Mouse (Mus musculus) stomach, embryonic 14.5 days (tissue): Measurements from ENCODE around the gene Naa38. TPM values are rescaled to one million over a fixed set of nuclear protein-coding genes. Genes with fewer than 3 reads are reported as not detected.

Experiments
- ATAC-seq: fragments of 200-750 bp; cut with Nextera tagmentation; 2 replicates; pipeline ENCODE4 v1.8.0; 2017; ENCODE audit warnings: low read depth, moderate TSS enrichment; ENCODE audit not compliant: insufficient number of reproducible peaks, insufficient read depth, low FRiP score
- H3K27ac ChIP-seq: fragments of 300-500 bp; sonication (generic); 2 replicates; pipeline ENCODE4 v1.5.1; 2014; ENCODE audit warnings: mild to moderate bottlenecking, low read length, moderate library complexity, mixed read lengths
- H3K27me3 ChIP-seq: fragments of 300-500 bp; sonication (generic); 2 replicates; pipeline ENCODE4 v1.6.1; 2014; ENCODE audit warnings: low read length, control low read depth, mixed read lengths; ENCODE audit not compliant: control insufficient read depth, insufficient read depth
- H3K36me3 ChIP-seq: fragments of 300-500 bp; sonication (generic); 2 replicates; pipeline ENCODE4 v1.6.1; 2014; ENCODE audit warnings: mild to moderate bottlenecking, control low read depth, low read length, moderate library complexity, mixed read lengths; ENCODE audit not compliant: control insufficient read depth, insufficient read depth
- H3K4me1 ChIP-seq: fragments of 300-500 bp; sonication (generic); 2 replicates; pipeline ENCODE4 v1.6.1; 2014; ENCODE audit warnings: low read length, control low read depth, mixed read lengths; ENCODE audit not compliant: control insufficient read depth, insufficient read depth
- H3K4me2 ChIP-seq: fragments of 300-500 bp; sonication (generic); replicated peaks from 2 replicates; pipeline ENCODE4 v1.6.1; 2014; ENCODE audit warnings: low read depth, low read length, control low read depth
- H3K4me3 ChIP-seq: fragments of 300-500 bp; sonication (generic); 2 replicates; pipeline ENCODE4 v1.5.1; 2014; ENCODE audit warnings: low read depth, low read length, control low read depth
- H3K9ac ChIP-seq: fragments of 300-500 bp; sonication (generic); replicated peaks from 2 replicates; pipeline ENCODE4 v1.6.1; 2014; ENCODE audit warnings: low read depth, mild to moderate bottlenecking, control low read depth, low read length, moderate library complexity, mixed read lengths
- H3K9me3 ChIP-seq: fragments of 300-500 bp; sonication (generic); 2 replicates; pipeline ENCODE4 v1.6.1; 2016; ENCODE audit warnings: low read depth, low read length, control low read depth; ENCODE audit not compliant: control insufficient read depth
- WGBS: fragments of 180-500 bp; shearing (Covaris S2); extraction: QIAGEN DNeasy Blood & Tissue Kit; methylation state at CpG from one replicate; pipeline ENCODE4 v1.1.7; 2014; 5-methylcytosine and 5-hydroxymethylcytosine counted together
- polyA plus RNA-seq: library from polyadenylated mRNA; unstranded; fragments of >200 nt; fragmentation: Nextera tagmentation; extraction: Ambion mirVana; gene quantifications from 2 replicates; pipeline ENCODE4 v1.2.1, GENCODE M21; 2014

Gene Naa38
- polyA plus RNA-seq, 1 experiment from 2014 or later = 177 TPM

DNA sequence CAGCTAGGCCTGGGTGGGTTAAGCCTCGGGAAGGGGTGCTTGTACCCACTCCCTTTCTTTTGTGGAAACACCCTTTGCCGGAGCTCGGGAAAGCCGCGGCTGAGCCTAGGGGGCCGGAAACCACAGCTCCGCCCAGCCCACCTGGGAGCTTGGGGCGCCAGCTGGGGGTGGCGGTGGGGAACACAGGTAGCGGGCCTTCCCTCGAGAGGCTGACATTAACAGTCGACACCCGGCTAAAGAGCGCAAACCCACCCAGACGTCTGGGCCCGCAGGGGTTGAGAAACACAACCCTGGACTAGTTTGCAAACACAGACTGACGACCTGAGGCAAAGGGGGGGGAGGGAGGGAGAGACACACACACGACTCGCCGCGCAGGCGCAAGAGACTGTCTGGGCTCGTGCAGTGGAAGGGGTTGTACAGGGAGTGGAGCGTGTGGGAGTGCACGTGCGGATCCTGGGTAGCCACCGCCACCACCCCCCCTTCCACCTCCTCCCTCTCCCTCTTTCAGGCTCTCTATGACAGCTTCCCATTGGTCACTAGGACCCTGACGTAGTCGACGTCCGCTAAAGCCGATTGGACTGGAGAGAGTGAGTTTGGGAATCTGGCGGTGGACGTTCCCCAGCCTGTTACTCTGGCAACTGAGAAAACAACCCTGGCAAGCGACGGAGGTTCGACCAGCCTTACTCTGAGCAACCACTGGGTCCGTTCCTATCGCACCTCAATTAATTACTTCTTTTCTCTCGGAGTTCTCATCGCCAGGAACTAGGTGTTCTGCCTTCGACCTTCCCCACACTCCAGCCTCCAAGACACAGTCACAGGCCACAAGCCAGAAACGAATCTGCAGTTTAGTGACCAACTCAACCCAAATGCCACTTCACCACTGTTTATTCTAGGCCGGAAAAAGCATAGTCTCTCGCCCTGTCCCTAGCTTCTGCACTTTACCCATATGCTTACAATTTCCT is 23.5 kb downstream of the Naa38 start:
- peak; percentile 90 for ATAC-seq
- under 1% methylated on average over 45 of the region's 45 CpGs for WGBS
- Histone ChIP-seq H3K9ac (peak overlapping the region; percentile 67), H3K4me3 (peak overlapping the region; percentile 82), H3K4me1 (peaks cover 31% of the 10 kb centered on the region), H3K9me3 (no peaks in the 10 kb centered on the region), H3K4me2 (peak overlapping the region; percentile 99), H3K27ac (peak overlapping the region; percentile 99), H3K27me3 (no peaks in the 10 kb centered on the region), H3K36me3 (no peaks in the 10 kb centered on the region; the same call in 1 of the 2 replicates)

- WGBS = under 1% methylated on average over 19 of the region's 19 CpGs
- Histone ChIP-seq H3K4me3 (peak overlapping the region; percentile 82), H3K4me1 (peaks cover 24% of the 10 kb centered on the region), H3K9ac (peak overlapping the region; percentile 34), H3K27ac (peak overlapping the region; percentile 99), H3K4me2 (peak overlapping the region; percentile 99), H3K27me3 (no peaks in the 10 kb centered on the region), H3K36me3 (no peaks in the 10 kb centered on the region), H3K9me3 (no peaks in the 10 kb centered on the region)
- no peak for ATAC-seq
Measured at GRCm38 (mm10) chr11:69419443-69419812, 24.1 kb downstream of the Naa38 start.

- under 1% methylated on average over 31 of the region's 31 CpGs for WGBS
- peak overlapping the region; percentile 99 for H3K4me2 ChIP-seq
- H3K4me3 ChIP-seq = peak overlapping the region; percentile 82
- H3K27ac ChIP-seq = peak overlapping the region; percentile 99
- no peaks in the 10 kb centered on the region for H3K9me3 ChIP-seq
- H3K27me3 ChIP-seq = no peaks in the 10 kb centered on the region
- no peak for ATAC-seq
- peaks cover 22% of the 10 kb centered on the region; the same call in 1 of the 2 replicates for H3K4me1 ChIP-seq
- H3K9ac ChIP-seq = peak overlapping the region; percentile 34
- H3K36me3 ChIP-seq = no peaks in the 10 kb centered on the region
Measured at GRCm38 (mm10) chr11:69419813-69420553, 24.7 kb downstream of the Naa38 start.

DNA sequence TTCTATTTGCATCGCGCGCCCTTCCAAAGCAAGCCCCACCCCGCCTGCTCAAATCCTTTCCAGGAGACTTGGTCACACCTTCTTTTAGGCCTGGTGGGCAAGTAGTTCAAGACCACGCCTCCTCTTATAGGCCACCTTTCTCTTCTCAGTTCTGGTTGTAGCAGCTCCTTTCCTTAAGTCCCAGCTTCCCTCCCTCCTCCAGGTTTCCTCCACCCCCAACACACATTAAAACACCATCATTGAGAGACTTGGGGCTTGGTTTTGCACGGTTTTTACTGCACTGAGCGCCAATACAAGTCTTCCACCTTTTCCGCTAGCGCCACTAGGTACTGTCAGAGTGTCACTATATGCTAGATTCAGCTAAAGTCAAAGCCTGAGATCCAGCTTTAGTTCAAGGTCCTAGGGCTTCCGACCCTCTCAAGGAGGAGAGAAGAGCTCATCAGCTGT is 25.3 kb downstream of the Naa38 start:
- Histone ChIP-seq H3K27me3 (no peaks in the 10 kb centered on the region), H3K4me1 (peaks cover 22% of the 10 kb centered on the region; the same call in 1 of the 2 replicates), H3K27ac (no peak overlapping the region), H3K4me3 (peak overlapping the region; percentile 82), H3K36me3 (no peaks in the 10 kb centered on the region), H3K4me2 (peak overlapping the region; percentile 99), H3K9ac (no peak overlapping the region), H3K9me3 (no peaks in the 10 kb centered on the region)
- ATAC-seq = no peak
- WGBS = 14% methylated on average over 10 of the region's 10 CpGs

DNA sequence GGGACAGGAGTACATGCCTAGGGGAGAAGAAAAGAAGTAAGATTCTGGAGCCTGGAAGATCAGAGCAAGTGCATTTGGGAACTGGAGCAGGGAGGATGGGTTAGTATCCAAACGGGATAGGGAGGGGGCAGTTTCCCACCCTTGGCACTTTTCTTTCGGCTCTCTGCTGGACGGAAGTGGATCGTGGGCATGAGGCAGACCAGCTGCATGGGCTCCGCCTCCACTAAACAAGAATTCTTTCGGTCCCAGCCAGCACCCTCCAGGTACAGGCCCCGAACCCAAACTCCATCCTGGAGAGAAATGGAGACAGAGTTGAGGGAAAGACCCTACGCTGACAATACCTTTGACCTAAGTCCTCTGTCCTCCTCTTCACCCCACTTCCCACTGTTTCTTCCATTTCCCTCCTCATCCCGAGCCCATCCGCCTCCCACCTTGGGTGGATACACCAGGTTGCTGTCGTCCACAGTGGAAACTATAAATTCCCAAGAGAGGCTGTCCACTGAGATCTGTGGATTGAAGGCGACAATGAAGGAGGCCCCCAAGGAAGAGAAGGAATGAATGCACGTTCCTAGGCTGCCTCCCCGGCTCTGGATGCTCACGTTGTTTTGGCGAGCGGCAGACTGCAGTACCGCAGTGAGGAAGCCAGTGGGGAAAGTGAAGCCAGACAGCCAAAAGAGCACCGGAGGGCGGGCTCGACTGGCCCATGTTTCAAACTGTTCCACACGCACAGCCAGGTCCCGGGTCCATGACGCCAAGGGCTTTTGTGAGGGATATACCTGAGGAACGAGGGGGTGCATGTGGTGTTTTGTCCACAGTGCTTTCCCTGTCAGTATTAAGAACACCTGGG is 26.1 kb downstream of the Naa38 start:
- H3K36me3 ChIP-seq = no peaks in the 10 kb centered on the region
- H3K27ac ChIP-seq = no peak overlapping the region
- no peak for ATAC-seq
- no peak overlapping the region for H3K9ac ChIP-seq
- peaks cover 22% of the 10 kb centered on the region; the same call in 1 of the 2 replicates for H3K4me1 ChIP-seq
- H3K27me3 ChIP-seq = no peaks in the 10 kb centered on the region
- WGBS = 19% methylated on average over 25 of the region's 25 CpGs
- H3K4me2 ChIP-seq = no peak overlapping the region
- H3K4me3 ChIP-seq = no peak overlapping the region
- no peaks in the 10 kb centered on the region for H3K9me3 ChIP-seq

- Histone ChIP-seq H3K4me2 (no peak overlapping the region), H3K36me3 (no peaks in the 10 kb centered on the region), H3K9me3 (no peaks in the 10 kb centered on the region), H3K4me1 (peaks cover 14% of the 10 kb centered on the region; the same call in 1 of the 2 replicates), H3K27me3 (no peaks in the 10 kb centered on the region), H3K27ac (no peak overlapping the region), H3K9ac (no peak overlapping the region), H3K4me3 (no peak overlapping the region)
- WGBS = 92% methylated on average over 10 of the region's 10 CpGs
- no peak for ATAC-seq
Measured at GRCm38 (mm10) chr11:69422842-69423241, 27.6 kb downstream of the Naa38 start.

- H3K4me1 ChIP-seq = peaks cover 19% of the 10 kb centered on the region; the same call in 1 of the 2 replicates
- WGBS = 67% methylated on average over 6 of the region's 6 CpGs
- H3K4me2 ChIP-seq = no peak overlapping the region
- no peak overlapping the region for H3K9ac ChIP-seq
- H3K36me3 ChIP-seq = no peaks in the 10 kb centered on the region
- H3K4me3 ChIP-seq = no peak overlapping the region
- H3K27me3 ChIP-seq = no peaks in the 10 kb centered on the region
- no peak overlapping the region for H3K27ac ChIP-seq
- no peaks in the 10 kb centered on the region for H3K9me3 ChIP-seq
- no peak for ATAC-seq
Measured at GRCm38 (mm10) chr11:69423885-69424284, 28.6 kb downstream of the Naa38 start.

DNA sequence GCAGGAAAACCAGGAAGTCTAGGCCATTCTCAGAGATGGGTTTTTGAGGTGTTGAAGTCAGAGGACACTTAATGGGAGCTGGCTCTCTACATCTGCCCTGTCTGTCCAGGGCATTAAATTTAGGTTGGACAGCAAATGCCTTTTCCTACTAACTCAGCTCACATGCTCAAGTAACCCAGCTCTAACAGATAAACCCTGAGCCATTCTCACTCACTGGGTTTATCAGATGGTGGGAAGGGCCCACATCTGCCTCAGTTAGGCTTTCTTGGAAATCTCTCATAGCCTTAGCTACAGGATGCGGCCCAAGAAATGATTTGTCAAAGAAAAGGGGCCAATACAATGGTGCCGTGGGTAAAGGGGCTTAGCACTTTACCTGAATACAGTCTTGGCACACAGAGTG is 31.0 kb downstream of the Naa38 start:
- Histone ChIP-seq H3K36me3 (no peaks in the 10 kb centered on the region), H3K27me3 (no peaks in the 10 kb centered on the region), H3K9me3 (no peaks in the 10 kb centered on the region), H3K4me1 (peaks cover 11% of the 10 kb centered on the region; the same call in 1 of the 2 replicates), H3K4me3 (no peak overlapping the region), H3K9ac (no peak overlapping the region), H3K4me2 (no peak overlapping the region), H3K27ac (no peak overlapping the region)
- 79% methylated on average over 2 of the region's 2 CpGs for WGBS
- ATAC-seq = no peak
